Mouse (Mus musculus) cerebellum, adult 9-10 months (tissue): ENCODE data around the gene Nav2.
A peak's percentile ranks its signal among the peaks of the same experiment; 100 is the strongest.

ENCODE experiments used
- DNase-seq: peaks from one replicate; pipeline ENCODE4 v3.0.0; 2022

Nav2 gene

GRCm38 (mm10) chr7:49468492-49469205, 560.1 kb downstream of the Nav2 start:
- no peak for DNase-seq

GRCm38 (mm10) chr7:49471278-49471677, 562.8 kb downstream of the Nav2 start:
- peak; percentile 68 for DNase-seq

- DNase-seq, result no peak
Observed at GRCm38 (mm10) chr7:49475282-49475681, 566.8 kb downstream of the Nav2 start.

- DNase-seq, result no peak
Observed at GRCm38 (mm10) chr7:49476163-49476562, 567.6 kb downstream of the Nav2 start.

DNA sequence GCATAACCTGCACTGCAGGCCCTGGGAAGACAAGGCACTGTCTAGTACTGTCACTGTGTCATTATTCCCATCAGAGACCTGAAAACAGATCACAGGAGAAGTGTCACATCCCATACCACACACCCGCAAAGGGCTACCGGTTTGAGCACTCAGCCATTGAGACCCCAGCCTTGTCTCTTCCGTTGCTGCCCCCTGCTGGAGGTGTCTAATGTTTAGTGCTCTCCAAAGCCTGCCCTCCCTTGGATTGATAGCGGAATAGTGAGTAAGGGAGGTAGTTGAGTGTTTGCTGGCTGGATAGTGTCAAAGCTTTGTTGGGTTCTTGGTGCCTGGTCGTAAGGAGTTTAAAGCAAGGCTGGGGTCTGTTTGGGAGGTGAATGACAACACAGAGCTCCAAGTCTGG, 568.1 kb downstream of the Nav2 start:
- DNase-seq, result no peak

GRCm38 (mm10) chr7:49477076-49477975, 568.8 kb downstream of the Nav2 start:
- no peak for DNase-seq

DNA sequence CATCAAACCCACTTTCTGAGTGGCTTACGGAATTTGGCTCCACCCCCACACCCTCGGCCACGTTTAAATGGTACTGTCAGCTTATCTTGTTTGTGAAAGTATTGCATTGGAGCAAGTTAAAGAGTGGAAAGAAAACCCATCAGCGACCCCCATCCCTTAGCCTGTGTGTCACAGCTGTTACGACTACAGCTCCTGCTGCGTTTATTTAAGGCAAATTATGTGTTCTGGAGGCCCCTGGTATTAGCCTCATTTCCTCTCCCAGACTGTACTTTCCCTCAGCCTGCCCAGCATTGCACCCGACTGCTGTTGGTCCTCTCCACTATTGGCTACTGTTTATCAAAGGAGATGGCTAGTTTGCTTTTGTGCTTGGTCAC, 569.4 kb downstream of the Nav2 start:
- no peak for DNase-seq

DNA sequence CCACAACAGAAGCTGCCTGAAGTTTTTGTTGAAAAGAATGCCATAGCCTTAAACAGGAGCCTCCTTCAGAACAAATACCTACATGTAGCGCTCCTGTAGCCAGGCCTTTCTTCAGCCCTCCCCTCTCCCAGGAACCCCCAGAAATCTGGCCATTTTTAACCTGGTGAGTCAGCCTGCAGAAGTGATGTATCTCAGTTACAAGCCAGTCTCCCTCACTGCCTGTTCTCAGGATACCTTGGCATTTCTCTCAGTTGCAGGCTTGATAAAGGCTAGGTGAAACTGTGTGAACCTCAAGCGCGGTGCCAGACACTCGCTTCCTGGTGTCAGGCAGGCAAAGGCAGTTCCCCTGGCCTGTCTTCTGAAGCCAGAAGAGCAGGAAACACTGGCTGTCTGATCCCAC, 570.4 kb downstream of the Nav2 start:
- DNase-seq, result no peak

DNA sequence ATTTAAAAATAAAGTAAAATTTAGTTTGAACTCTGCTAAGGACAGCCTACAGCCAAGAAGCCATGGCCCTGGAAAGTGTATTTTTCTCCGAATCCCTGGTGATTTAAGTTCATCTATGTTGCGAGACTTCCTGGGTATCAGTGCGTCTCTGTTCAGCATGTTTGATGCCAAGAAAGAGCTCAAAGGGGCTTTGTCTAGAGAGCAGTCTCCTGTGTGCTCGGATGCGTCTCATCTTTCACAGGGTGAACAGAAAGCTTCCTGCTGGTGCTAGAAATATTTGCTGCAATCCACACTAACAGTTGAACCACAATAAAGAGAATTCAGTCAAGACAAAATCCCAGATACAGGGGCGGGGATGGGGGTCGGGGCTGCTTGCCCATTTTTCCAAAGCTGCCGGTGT, 572.4 kb downstream of the Nav2 start:
- no peak for DNase-seq

DNA sequence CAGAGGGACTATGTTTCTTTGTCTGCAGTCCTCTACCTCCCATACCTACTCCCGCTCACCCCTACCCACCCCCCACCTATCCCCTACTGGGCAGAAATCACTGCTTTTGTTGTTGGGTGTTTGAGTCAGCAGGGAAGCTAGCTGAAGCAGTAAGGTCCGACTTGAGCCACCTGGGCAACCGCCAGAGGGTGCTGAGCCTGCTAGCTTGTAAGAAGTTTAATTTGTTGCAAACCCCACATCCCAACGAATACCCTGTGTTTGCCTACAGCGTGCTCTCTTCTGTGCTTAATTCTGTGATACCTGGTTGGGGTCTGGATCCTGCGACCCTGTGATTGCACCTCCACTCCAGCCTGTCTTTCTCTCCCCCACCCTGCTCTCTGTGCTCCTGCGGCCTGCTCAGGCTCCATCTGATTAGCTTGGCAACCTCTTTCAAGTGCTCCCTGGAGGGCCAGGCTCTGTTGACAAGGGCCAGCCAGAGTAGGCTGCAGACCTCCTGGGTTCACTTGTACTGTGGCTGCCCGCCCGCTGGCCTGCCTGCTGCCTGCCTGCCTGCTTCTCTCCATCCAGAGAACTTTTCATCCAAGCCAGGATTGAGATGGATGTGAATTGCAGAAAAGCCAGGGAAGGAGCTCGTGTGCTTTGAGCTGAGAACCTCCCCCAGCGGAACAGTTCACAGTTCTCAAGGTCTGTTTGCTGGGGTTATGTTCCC, 575.7 kb downstream of the Nav2 start:
- peak; percentile 68 for DNase-seq

GRCm38 (mm10) chr7:49485292-49485847, 576.9 kb downstream of the Nav2 start:
- DNase-seq, result no peak

- DNase-seq, result no peak
Observed at GRCm38 (mm10) chr7:49487347-49487746, 578.8 kb downstream of the Nav2 start.

- no peak for DNase-seq
Observed at GRCm38 (mm10) chr7:49488493-49489087, 580.1 kb downstream of the Nav2 start.

DNA sequence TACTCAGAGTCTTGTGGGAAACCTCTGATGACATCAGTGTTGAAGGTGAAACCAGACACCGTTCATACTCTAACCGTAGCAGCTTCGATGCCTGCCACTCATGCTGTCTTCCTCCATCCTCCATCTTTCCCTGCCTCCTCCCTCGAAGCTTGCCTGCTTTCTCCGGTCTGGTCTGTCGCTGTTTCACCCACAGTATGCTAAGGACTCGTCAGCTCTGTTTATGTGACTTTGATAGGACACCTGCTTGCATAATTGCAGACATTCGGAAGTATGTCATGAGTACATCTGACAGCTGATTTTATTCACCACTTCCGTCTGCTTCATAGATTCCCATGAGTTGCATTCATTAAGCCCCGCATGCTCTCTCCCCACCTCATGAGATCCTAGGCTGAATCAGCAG, 582.3 kb downstream of the Nav2 start:
- no peak for DNase-seq

DNA sequence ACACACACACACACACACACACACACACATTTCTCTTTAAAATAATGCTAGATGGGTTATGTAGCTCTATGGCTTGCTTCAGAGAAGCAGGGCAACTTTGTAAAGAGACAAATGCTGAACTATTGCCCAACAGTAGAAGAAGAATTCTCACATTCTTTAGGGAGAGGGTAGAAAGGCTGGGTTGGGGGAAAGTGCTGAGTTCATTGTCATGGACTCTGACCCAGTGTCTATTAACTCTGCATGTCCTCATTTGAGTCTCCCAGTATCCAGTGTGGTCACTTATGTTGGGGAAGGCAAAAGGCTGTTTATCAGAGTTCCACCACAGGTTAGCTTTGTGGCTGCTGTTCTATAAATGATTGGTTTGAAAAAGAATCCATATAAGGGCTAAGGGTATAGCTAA, 584.1 kb downstream of the Nav2 start:
- no peak for DNase-seq

DNA sequence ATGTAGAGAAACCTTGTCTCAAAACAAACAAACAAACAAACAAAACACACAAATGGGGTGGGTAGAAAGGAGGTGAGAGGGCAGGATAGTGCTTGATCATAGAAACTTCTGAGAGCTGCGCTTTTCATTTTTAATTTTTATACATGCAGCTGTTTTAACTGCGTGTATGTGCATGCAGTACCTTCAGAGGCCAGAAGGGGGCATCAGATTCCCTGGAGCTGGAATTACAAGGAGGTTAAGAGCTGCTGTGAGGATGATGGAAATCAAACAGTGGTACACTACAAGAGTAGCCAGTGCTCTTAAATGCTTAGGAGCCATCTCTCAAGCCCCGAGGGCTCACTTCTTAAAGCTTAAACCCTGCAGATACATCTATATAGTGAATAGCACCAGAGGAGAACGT, 584.7 kb downstream of the Nav2 start:
- DNase-seq, result no peak

- no peak for DNase-seq
Observed at GRCm38 (mm10) chr7:49494654-49495053, 586.1 kb downstream of the Nav2 start.

- no peak for DNase-seq
Observed at GRCm38 (mm10) chr7:49496111-49496510, 587.6 kb downstream of the Nav2 start.

GRCm38 (mm10) chr7:49496766-49497425, 588.4 kb downstream of the Nav2 start:
- DNase-seq, result no peak

DNA sequence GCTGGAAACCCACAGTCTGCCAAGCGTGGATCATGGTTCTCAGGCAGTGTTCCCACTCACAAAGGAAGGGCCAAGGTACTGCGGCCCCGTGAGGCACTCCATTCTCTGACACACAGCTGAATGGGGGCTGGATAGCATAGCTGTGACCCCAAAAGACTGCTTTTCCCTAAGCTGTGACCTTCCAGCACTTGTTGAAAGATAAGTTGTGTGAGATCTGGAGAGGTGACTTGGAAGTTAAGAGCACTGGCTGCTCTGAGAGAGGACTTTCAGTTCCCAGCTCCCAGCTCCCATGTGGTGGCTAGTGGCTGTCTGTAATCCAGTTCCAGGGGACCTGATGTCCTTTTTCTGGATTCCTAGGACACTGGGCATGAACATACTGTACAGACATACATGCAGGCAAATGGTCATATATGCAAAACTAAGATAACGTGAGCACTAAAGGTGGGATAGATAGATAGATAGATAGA, 588.9 kb downstream of the Nav2 start:
- DNase-seq, result no peak

- DNase-seq, result no peak
Observed at GRCm38 (mm10) chr7:49499598-49499997, 591.1 kb downstream of the Nav2 start.

DNA sequence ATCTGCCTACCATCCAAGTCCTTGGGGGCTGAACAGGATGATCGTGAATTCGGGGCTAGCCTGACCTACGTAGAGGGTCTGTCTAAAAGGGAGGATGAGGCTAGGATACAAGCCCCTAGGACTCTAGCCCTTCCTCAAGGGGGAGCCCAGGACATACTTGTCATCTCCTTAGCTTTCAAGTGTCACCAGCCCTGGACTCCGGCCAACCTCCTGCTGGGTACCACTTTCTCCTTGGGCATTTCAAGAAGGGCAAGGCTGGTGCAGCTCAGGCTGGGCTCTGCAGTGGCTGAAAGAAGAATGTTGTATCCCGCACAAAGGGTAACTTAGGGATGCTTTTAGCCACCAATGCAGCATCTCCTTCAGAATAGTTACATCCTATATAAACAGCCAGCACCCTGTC, 592.4 kb downstream of the Nav2 start:
- DNase-seq, result no peak
